Mouse (Mus musculus) erythroblast, embryonic 14.5 days (primary cell): Measurements from ENCODE around the gene Gipr.

Experiments
- GATA1 ChIP-seq: IDR thresholded peaks from 2 replicates; pipeline ENCODE4 v1.6.1; 2012; ENCODE audit warnings: low read length, inconsistent platforms, mixed read lengths
- TAL1 ChIP-seq: IDR thresholded peaks from 3 replicates; pipeline ENCODE4 v1.6.1; 2012; ENCODE audit warnings: low read length, inconsistent platforms, mixed read lengths

- no peak for TF ChIP-seq GATA1
- TF ChIP-seq TAL1: no peak
These were observed 35.7 kb upstream of the Gipr start for GRCm38 (mm10) chr7:19201660-19202059.
